ENCODE assay signal across 15 mouse cellular contexts in genomic region chr5:111772591-111773406, GRCm38 (mm10). TPM values are rescaled to one million over a fixed set of nuclear protein-coding genes. Genes with fewer than 3 reads are reported as not detected.
DNase-seq lines count a peak whose midpoint lies in the region; ATAC-seq and TF ChIP-seq lines count a peak whose summit lies in the region.
"Had no signal": no experiment of that assay in that cellular context is flagged by ENCODE, and none has a peak within 500 bp of the region (broad histone marks: within the 10 kb centered on the region; RNA-seq: fewer than 3 reads in every experiment).

No protein-coding gene starts in this region.

- intact Hi-C loops in gastrocnemius, postnatal 36 days (cut with DNase I), result no loop called here

- no peak overlapping the region for H3K4me2 ChIP-seq in hindbrain, postnatal 0 days (ENCODE audit: low read depth, low read length)
- H3K4me2 ChIP-seq in neural tube, embryonic 14.5 days (ENCODE audit: low read depth, low read length), result no peak overlapping the region

- TF ChIP-seq CTCF in hindbrain, postnatal 0 days (IDR thresholded peaks at IDR 0.05; ENCODE audit: low read depth), result no peak

- peaks cover 14% of the 10 kb centered on the region for H3K27me3 ChIP-seq in forebrain, embryonic 10.5 days (ENCODE audit: poor library complexity, severe bottlenecking)
- no peaks in the 10 kb centered on the region for H3K27me3 ChIP-seq in hindbrain, postnatal 0 days (ENCODE audit: insufficient read depth, low read length)
- H3K27me3 ChIP-seq in neural tube, embryonic 14.5 days (ENCODE audit: control insufficient read depth, insufficient read depth, low read length), result no peaks in the 10 kb centered on the region

- H3K4me3 ChIP-seq in forebrain, embryonic 10.5 days, result peak overlapping the region; percentile 6; the same call in 1 of the 2 replicates
- H3K4me3 ChIP-seq in hindbrain, postnatal 0 days (ENCODE audit: low read length), result no peak overlapping the region
- H3K4me3 ChIP-seq in neural tube, embryonic 14.5 days (ENCODE audit: low read depth, low read length), result no peak overlapping the region

- 25% methylated on average over 13 of the region's 13 CpGs for WGBS in forebrain, embryonic 10.5 days
- WGBS in hindbrain, postnatal 0 days, result 26% methylated on average over 13 of the region's 13 CpGs
- WGBS in neural tube, embryonic 14.5 days, result 39% methylated on average over 13 of the region's 13 CpGs

- no peak for ATAC-seq in hindbrain, postnatal 0 days
- ATAC-seq in neural tube, embryonic 14.5 days (ENCODE audit: low read depth), result no peak; the same call in 1 of the 2 replicates

- no peaks in the 10 kb centered on the region for H3K9me3 ChIP-seq in forebrain, embryonic 10.5 days
- no peaks in the 10 kb centered on the region for H3K9me3 ChIP-seq in hindbrain, postnatal 0 days (ENCODE audit: low read length)
- no peaks in the 10 kb centered on the region for H3K9me3 ChIP-seq in neural tube, embryonic 14.5 days (ENCODE audit: control insufficient read depth, low read length)

- peak overlapping the region; percentile 89 for H3K27ac ChIP-seq in forebrain, embryonic 10.5 days
- H3K27ac ChIP-seq in hindbrain, postnatal 0 days, result peak overlapping the region; percentile 21; the same call in 1 of the 2 replicates
- peak overlapping the region; percentile 1; the same call in 1 of the 2 replicates for H3K27ac ChIP-seq in neural tube, embryonic 14.5 days (ENCODE audit: low read depth, low read length)
- H3K27ac ChIP-seq: macrophage had no signal

- no peak overlapping the region for H3K9ac ChIP-seq in hindbrain, postnatal 0 days (replicated peaks; ENCODE audit: low read length)
- H3K9ac ChIP-seq in neural tube, embryonic 14.5 days (replicated peaks; ENCODE audit: low read depth, low read length), result no peak overlapping the region

- H3K36me3 ChIP-seq in forebrain, embryonic 10.5 days (replicated peaks), result no peaks in the 10 kb centered on the region
- H3K36me3 ChIP-seq in hindbrain, postnatal 0 days (ENCODE audit: insufficient read depth, low read length), result no peaks in the 10 kb centered on the region
- no peaks in the 10 kb centered on the region for H3K36me3 ChIP-seq in neural tube, embryonic 14.5 days (ENCODE audit: control insufficient read depth, insufficient read depth, low read length)

- peaks cover 53% of the 10 kb centered on the region for H3K4me1 ChIP-seq in forebrain, embryonic 10.5 days
- H3K4me1 ChIP-seq in hindbrain, postnatal 0 days (ENCODE audit: insufficient read depth, low read length), result 0 out of 2 replicates have a peak, but pooled peaks cover 4% of the 10 kb centered on the region
- peaks cover 19% of the 10 kb centered on the region for H3K4me1 ChIP-seq in neural tube, embryonic 14.5 days (ENCODE audit: control insufficient read depth, insufficient read depth, low read length)

- peak; percentile 36 for DNase-seq in kidney, postnatal 10 days
- no peak for DNase-seq in kidney, adult 18-20 months
- peak; percentile 35 for DNase-seq in forebrain, embryonic 10.5 days (ENCODE audit: extremely low spot score, low spot score)
- DNase-seq in hindbrain, postnatal 0 days (ENCODE audit: low spot score), result peak; percentile 14
- DNase-seq in gastrocnemius, postnatal 36 days, result no peak
- no peak for DNase-seq in adrenal gland, postnatal 25 days
- no peak for DNase-seq in ovary, postnatal 10 days (ENCODE audit: low spot score)
- DNase-seq: adrenal gland, adult 2 months had no signal

RNA-seq across cellular contexts. Expression of gene Gm26897, which starts 39.1 kb away (rescaled TPM):
- not detected in 2 replicates for polyA plus RNA-seq in forebrain, embryonic 10.5 days (2016; fragmentation: Nextera tagmentation; extraction: Ambion mirVana)
- total RNA-seq in hindbrain, postnatal 0 days (2014; rRNA removed), result not detected in 2 replicates
- not detected in 2 replicates for polyA plus RNA-seq in hindbrain, postnatal 0 days (2015; fragmentation: Nextera tagmentation; extraction: Ambion mirVana)
- polyA plus RNA-seq in neural tube, embryonic 14.5 days (2014; fragmentation: Nextera tagmentation; extraction: Ambion mirVana), result not detected in 2 replicates
- not detected for total RNA-seq in gastrocnemius, postnatal 36 days (2021)
- not detected in 2 replicates for total RNA-seq in adrenal gland, postnatal 25 days (2021)
- total RNA-seq: adrenal gland, adult 2 months; common myeloid progenitor, adult 5-6 weeks; ES-E14; left cerebral cortex, adult 18-20 months had no signal
- polyA plus RNA-seq: adrenal gland, adult 2 months; gonadal fat pad, adult 2 months; macrophage; testis, adult 2 months had no signal

Comparison
In these comparisons a context has a peak if more than half of its experiments do, and no peak if none do; other contexts are left out.
1. DNase-seq: peak in kidney, postnatal 10 days (single experiment), forebrain, embryonic 10.5 days (single experiment) and hindbrain, postnatal 0 days (single experiment); none in kidney, adult 18-20 months (single experiment), gastrocnemius, postnatal 36 days (0 of 2), adrenal gland, postnatal 25 days (single experiment) and ovary, postnatal 10 days (single experiment).
2. H3K27ac ChIP-seq: peak in every context shown above with its lines; median percentile 89 in forebrain, embryonic 10.5 days; 21 in hindbrain, postnatal 0 days; 1 in neural tube, embryonic 14.5 days.